Mouse (Mus musculus): ENCODE data around the gene Abhd17b. TPM values are rescaled to one million over a fixed set of nuclear protein-coding genes. Genes with fewer than 3 reads are reported as not detected.

The Abhd17b gene
- polyA plus RNA-seq, 1 experiment from 2014 or later = 17.7 TPM

GRCm38 (mm10) chr19:21733176-21733575 is 80.2 kb downstream of the Abhd17b start:
- DNase-seq (ENCODE audit: low spot score) (no peak), ATAC-seq (replicated peaks; ENCODE audit: low FRiP score) (no peak)
- Histone ChIP-seq H3K9me3 (ENCODE audit: control insufficient read depth, low read length) (no peaks in the 10 kb centered on the region), H3K4me2 (no peak overlapping the region), H3K36me3 (ENCODE audit: control insufficient read depth, insufficient read depth, low read length) (no peaks in the 10 kb centered on the region), H3K4me1 (replicated peaks; ENCODE audit: control insufficient read depth, insufficient read depth, low read length) (no peaks in the 10 kb centered on the region), H3K27me3 (replicated peaks; ENCODE audit: control insufficient read depth, insufficient read depth, low read length) (no peaks in the 10 kb centered on the region), H3K4me3 (ENCODE audit: low read depth, low read length) (no peak overlapping the region), H3K9ac (ENCODE audit: low read depth, low read length) (no peak overlapping the region), H3K27ac (ENCODE audit: low read depth, low read length) (no peak overlapping the region)
- 95% methylated on average over 2 of the region's 2 CpGs for WGBS

- H3K4me1 ChIP-seq (replicated peaks; ENCODE audit: control insufficient read depth, insufficient read depth, low read length) = no peaks in the 10 kb centered on the region
Observed at GRCm38 (mm10) chr19:21734112-21734511, 81.1 kb downstream of the Abhd17b start.

More at GRCm38 (mm10) chr19:21734112-21734511, 81.1 kb downstream of the Abhd17b start:
- DNase-seq (ENCODE audit: low spot score) = no peak
- no peak overlapping the region for H3K4me3 ChIP-seq (ENCODE audit: low read depth, low read length)
- no peak overlapping the region for H3K27ac ChIP-seq (ENCODE audit: low read depth, low read length)
- no peaks in the 10 kb centered on the region for H3K9me3 ChIP-seq (ENCODE audit: control insufficient read depth, low read length)
- no peaks in the 10 kb centered on the region for H3K36me3 ChIP-seq (ENCODE audit: control insufficient read depth, insufficient read depth, low read length)
- H3K27me3 ChIP-seq (replicated peaks; ENCODE audit: control insufficient read depth, insufficient read depth, low read length) = no peaks in the 10 kb centered on the region
- ATAC-seq (replicated peaks; ENCODE audit: low FRiP score) = no peak
- 42% methylated on average over 5 of the region's 5 CpGs for WGBS
- H3K9ac ChIP-seq (ENCODE audit: low read depth, low read length) = no peak overlapping the region
- H3K4me2 ChIP-seq = no peak overlapping the region

Other genes starting within 250 kb of the Abhd17b start
- 0.40 and 0.44 TPM in 2 replicates for gene Gda, start 179.7 kb upstream of the Abhd17b start, polyA plus RNA-seq (2014; fragmentation: Nextera tagmentation; extraction: Ambion mirVana)
- gene 1110059E24Rik, start 209 bp upstream of the Abhd17b start, polyA plus RNA-seq (2014; fragmentation: Nextera tagmentation; extraction: Ambion mirVana) = 35.4 and 36.6 TPM in 2 replicates
- gene Cemip2, start 125.2 kb downstream of the Abhd17b start, polyA plus RNA-seq (2014; fragmentation: Nextera tagmentation; extraction: Ambion mirVana) = 24.8 and 25.0 TPM in 2 replicates